Mouse (Mus musculus) limb, embryonic 11.5 days (tissue): ENCODE data around the gene Dbnl. TPM values are rescaled to one million over a fixed set of nuclear protein-coding genes. Genes with fewer than 3 reads are reported as not detected.
A peak's percentile ranks its signal among the peaks of the same experiment; 100 is the strongest.

Source experiments
- ATAC-seq: fragments of 200-750 bp; cut with Nextera tagmentation; 2 replicates; pipeline ENCODE4 v1.8.0; 2017; ENCODE audit warnings: low read depth; ENCODE audit not compliant: insufficient number of reproducible peaks, low FRiP score, low TSS enrichment
- DNase-seq: peaks from one replicate; pipeline ENCODE4 v3.0.0-alpha.2; 2015; ENCODE audit warnings: low spot score
- H3K27ac ChIP-seq: fragments of 300-500 bp; sonication (generic); replicated peaks from 2 replicates; pipeline ENCODE4 v1.5.1; 2014; ENCODE audit warnings: low read depth, mild to moderate bottlenecking, low read length
- H3K27me3 ChIP-seq: fragments of 300-500 bp; sonication (generic); 2 replicates; pipeline ENCODE4 v1.6.1; 2014; ENCODE audit warnings: mild to moderate bottlenecking, low read length, mixed read lengths; ENCODE audit not compliant: control insufficient read depth, insufficient read depth
- H3K36me3 ChIP-seq: fragments of 300-500 bp; sonication (generic); 2 replicates; pipeline ENCODE4 v1.6.1; 2014; ENCODE audit warnings: mild to moderate bottlenecking, low read length, moderate library complexity, mixed read lengths; ENCODE audit not compliant: control insufficient read depth, insufficient read depth
- H3K4me1 ChIP-seq: fragments of 300-500 bp; sonication (generic); 2 replicates; pipeline ENCODE4 v1.6.1; 2014; ENCODE audit warnings: low read length, mixed read lengths; ENCODE audit not compliant: control insufficient read depth, insufficient read depth
- H3K4me2 ChIP-seq: fragments of 300-500 bp; sonication (generic); 2 replicates; pipeline ENCODE4 v1.6.1; 2014; ENCODE audit warnings: low read depth, mild to moderate bottlenecking, moderate library complexity; ENCODE audit not compliant: severe bottlenecking
- H3K4me3 ChIP-seq: fragments of 300-500 bp; sonication (generic); 2 replicates; pipeline ENCODE4 v1.5.1; 2014; ENCODE audit warnings: low read depth, low read length
- H3K9ac ChIP-seq: fragments of 300-500 bp; sonication (generic); 2 replicates; pipeline ENCODE4 v1.6.1; 2014; ENCODE audit warnings: mild to moderate bottlenecking, low read length
- H3K9me3 ChIP-seq: fragments of 300-500 bp; sonication (generic); 2 replicates; pipeline ENCODE4 v1.6.1; 2016; ENCODE audit warnings: low read length; ENCODE audit not compliant: control insufficient read depth
- WGBS: fragments of 180-500 bp; shearing (Covaris S2); extraction: QIAGEN DNeasy Blood & Tissue Kit; methylation state at CpG from one replicate; pipeline ENCODE4 v1.1.7; 2014; 5-methylcytosine and 5-hydroxymethylcytosine counted together
- polyA plus RNA-seq: library from polyadenylated mRNA; unstranded; fragments of >200 nt; fragmentation: Nextera tagmentation; extraction: Ambion mirVana; gene quantifications from 2 replicates; pipeline ENCODE4 v1.2.1, GENCODE M21; 2014

The Dbnl gene
- polyA plus RNA-seq, 1 experiment from 2014 or later, result 127 TPM

DNA sequence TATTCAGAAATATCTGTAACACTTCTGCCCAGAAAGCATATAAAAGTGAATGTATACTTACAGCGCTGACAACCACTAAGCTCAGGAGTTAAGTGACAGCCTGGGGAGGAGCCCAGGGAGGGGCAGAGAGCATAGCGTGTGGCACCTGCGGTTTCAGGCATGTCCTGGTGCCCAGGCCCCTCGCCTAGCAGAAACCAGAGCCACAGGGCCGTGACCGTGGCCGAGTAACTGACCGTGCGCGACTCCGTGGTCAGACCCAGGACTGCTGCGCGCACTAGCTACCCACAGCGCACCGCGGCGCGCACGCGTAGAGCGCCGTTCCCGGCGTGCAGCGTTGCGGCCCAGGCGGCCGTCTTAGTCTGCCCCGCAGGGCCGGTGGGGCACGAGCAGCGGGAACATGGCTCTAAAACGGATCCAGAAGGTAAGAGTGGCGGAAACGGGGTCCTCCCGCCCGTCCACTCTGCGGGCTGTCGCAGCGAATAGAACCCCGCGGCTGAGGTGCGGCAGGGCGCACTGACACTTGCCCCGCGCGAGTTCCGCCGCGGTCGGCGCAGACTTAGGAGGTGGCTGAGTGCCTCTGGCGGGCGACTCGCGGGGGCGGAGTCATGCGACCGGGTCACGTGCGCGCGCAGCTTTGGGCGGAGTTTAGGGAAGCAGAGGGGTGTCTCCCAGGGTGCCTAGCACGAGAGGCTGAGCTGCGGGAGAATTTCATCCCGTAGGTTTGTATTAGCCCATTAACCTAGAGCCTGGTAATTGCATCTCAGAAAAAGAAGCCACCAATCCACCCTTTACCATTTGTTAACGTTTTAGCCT lies 26.3 kb upstream of the Dbnl start, which contains the start of gene Urgcp:
Gene Urgcp, minus strand, starts transcription at position 557 of the 813 bp plus-strand sequence.
- Histone ChIP-seq H3K27me3 (no peaks in the 10 kb centered on the region), H3K9ac (peak within 1 kb of the TSS; percentile 61), H3K4me2 (peak within 1 kb of the TSS; percentile 76), H3K9me3 (no peaks in the 10 kb centered on the region), H3K4me3 (peak within 1 kb of the TSS; percentile 67), H3K27ac (peak within 1 kb of the TSS; percentile 90), H3K36me3 (no peaks in the 10 kb centered on the region), H3K4me1 (no peaks in the 10 kb centered on the region)
- DNase-seq, result peak; percentile 99
- under 1% methylated on average over 68 of the region's 68 CpGs for WGBS
- ATAC-seq, result peak; percentile 99

DNA sequence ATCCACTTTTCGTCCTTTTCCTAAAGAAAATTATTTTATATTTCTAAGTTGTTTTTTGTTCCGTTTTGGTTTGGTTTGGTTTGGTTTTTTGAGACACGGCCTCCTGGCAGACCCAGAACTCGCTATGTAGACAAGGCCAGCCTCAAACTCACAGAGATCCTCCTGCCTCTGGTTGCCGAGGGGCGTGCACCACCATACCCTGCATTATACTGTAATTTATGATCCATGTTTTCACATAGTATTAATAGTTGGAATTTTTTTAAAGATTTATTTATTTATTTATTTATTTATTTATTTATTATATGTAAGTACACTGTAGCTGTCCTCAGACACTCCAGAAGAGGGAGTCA lies 25.7 kb upstream of the Dbnl start:
- H3K27ac ChIP-seq, result no peak overlapping the region
- H3K4me2 ChIP-seq, result peak overlapping the region; percentile 76
- no peaks in the 10 kb centered on the region for H3K4me1 ChIP-seq
- 20% methylated on average over 6 of the region's 6 CpGs for WGBS
- H3K27me3 ChIP-seq, result no peaks in the 10 kb centered on the region
- peak overlapping the region; percentile 67 for H3K4me3 ChIP-seq
- no peaks in the 10 kb centered on the region for H3K36me3 ChIP-seq
- H3K9me3 ChIP-seq, result no peaks in the 10 kb centered on the region
- H3K9ac ChIP-seq, result no peak overlapping the region
- DNase-seq (peak; percentile 35), ATAC-seq (0 out of 2 replicates have a peak, but pooled peaks have one; percentile 41)

DNA sequence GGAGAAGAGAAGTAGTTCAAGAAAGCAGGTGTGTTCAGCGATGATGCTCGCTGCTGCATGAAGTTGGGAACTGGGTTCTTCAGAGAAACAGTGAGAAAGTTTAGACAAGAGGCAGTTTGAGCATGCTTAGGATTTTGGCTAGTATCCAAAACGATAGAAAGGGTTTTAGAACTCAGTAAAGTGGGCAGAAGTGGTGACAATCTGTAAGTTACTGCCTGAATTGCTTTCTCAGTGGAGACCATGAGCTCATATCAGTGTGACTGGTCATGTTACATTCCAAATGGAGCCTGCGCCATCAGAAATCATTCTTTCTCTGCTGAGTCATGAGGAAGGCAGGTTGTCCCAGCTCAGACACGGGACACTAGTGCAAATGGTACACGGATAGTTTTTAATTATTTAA lies 22.3 kb upstream of the Dbnl start:
- 89% methylated on average over 6 of the region's 6 CpGs for WGBS
- DNase-seq, result no peak

DNA sequence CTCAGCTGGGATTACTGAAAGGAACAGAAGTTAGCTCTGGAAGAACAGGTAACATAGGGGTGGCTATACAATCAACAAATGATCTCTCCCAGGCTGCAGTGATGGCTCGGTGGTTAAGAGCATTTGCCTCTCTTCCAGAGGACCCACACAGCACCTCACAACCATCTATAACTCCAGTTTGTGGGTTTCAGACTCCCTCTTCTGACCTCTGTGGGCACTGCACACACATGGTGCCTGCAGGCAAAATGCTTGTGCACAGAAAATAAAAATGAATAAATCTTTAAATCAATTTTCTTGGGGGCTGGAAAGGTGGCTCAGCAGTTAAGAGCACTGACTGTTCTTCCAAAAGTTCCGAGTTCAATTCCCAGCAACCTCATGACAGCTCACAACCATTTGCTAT lies 9.8 kb upstream of the Dbnl start:
- H3K9me3 ChIP-seq, result no peaks in the 10 kb centered on the region
- no peak for ATAC-seq
- H3K4me1 ChIP-seq, result no peaks in the 10 kb centered on the region
- H3K4me3 ChIP-seq, result no peak overlapping the region
- H3K27ac ChIP-seq, result no peak overlapping the region
- H3K27me3 ChIP-seq, result no peaks in the 10 kb centered on the region
- H3K9ac ChIP-seq, result no peak overlapping the region
- WGBS, result 79% methylated on average over 2 of the region's 2 CpGs
- H3K4me2 ChIP-seq, result no peak overlapping the region
- no peak for DNase-seq
- no peaks in the 10 kb centered on the region for H3K36me3 ChIP-seq

More for the DNA sequence above, 22.3 kb upstream of the Dbnl start:
- Histone ChIP-seq H3K27me3 (no peaks in the 10 kb centered on the region), H3K4me3 (no peak overlapping the region), H3K9me3 (no peaks in the 10 kb centered on the region), H3K4me2 (no peak overlapping the region), H3K9ac (no peak overlapping the region), H3K27ac (no peak overlapping the region), H3K36me3 (no peaks in the 10 kb centered on the region; the same call in 1 of the 2 replicates), H3K4me1 (no peaks in the 10 kb centered on the region)
- no peak for ATAC-seq

DNA sequence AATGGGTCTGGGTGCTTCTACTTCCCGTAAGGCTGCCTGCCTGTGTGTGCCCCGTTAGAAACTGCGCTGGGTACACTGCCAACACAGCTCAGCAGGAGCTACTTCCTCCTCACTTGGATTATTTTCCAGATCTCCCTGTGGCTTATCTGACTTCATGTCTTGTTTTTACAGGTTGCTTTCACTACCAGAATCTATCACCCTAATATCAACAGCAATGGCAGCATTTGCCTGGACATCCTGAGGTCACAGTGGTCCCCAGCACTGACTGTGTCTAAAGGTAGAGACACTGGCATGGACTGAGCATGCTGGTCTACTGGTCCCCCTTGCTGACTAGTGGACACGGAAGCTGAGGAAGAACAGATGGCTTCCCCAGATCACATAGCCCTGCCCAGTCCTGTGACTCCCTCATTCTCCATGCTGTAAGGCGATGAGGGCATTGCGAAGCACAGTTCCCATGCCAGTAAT lies 8.2 kb upstream of the Dbnl start:
- DNase-seq, result no peak
- no peaks in the 10 kb centered on the region for H3K9me3 ChIP-seq
- 90% methylated on average over 6 of the region's 6 CpGs for WGBS
- no peaks in the 10 kb centered on the region for H3K36me3 ChIP-seq
- H3K27me3 ChIP-seq, result no peaks in the 10 kb centered on the region
- no peak overlapping the region for H3K4me3 ChIP-seq
- no peaks in the 10 kb centered on the region for H3K4me1 ChIP-seq
- no peak overlapping the region for H3K4me2 ChIP-seq
- H3K9ac ChIP-seq, result no peak overlapping the region
- ATAC-seq, result no peak
- H3K27ac ChIP-seq, result no peak overlapping the region

DNA sequence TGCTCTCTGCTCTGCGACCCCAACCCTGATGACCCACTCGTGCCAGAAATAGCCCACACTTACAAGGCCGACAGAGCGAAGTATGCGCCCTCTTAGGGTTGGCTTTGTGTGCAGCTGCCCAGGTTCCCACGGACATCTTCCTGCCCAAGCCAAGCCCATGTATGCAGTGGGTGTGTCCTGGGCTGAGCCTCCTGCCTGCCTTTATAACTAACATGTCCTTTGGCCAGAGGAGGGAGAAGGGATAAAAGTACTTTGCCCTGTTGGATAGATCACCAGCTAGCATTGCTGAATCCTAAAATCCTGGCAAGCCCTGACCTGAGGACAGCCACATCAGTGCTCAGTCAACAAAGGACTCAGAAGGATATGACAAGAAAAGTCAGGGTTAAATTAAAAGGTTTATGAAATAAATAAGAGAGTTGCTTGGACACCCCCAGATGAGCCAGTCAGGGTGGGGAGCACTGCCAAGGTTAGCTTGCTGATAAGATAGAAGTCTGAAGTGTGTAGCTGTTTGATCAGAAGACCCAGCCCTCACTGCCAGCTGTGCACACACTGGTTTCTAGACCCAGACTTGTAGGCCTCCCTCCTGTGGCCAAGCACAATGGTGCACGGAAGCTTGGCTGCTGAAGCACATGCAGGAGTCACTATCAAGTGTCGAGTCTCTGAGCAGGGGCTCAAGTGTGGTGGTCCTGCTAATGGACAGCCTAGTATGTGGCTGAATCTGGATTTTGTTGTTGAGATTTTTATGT lies 5.9 kb upstream of the Dbnl start:
- 78% methylated on average over 8 of the region's 8 CpGs for WGBS

DNA sequence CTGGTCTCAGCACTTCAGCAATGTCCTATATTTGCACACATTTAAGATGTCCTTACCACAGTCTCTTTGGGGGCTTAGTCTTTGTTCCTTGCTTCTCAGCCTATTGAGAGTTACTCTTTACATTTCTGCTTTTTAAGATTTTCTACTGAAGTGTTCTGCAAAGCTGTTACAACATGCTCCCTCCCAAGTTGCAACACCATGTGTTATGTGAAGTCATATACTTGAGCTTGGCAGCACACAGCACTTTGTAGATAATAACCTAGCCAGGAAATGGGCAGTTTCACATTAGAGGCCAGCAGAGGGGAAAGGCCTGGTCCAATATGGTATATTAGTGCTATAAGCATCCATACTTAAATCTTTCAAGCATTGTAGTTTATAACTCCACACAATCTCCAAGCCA lies 2.6 kb upstream of the Dbnl start:
- H3K9ac ChIP-seq, result no peak overlapping the region
- peaks cover 3% of the 10 kb centered on the region; the same call in 1 of the 2 replicates for H3K4me1 ChIP-seq
- no peaks in the 10 kb centered on the region; the same call in 1 of the 2 replicates for H3K36me3 ChIP-seq
- H3K4me2 ChIP-seq, result no peak overlapping the region
- no peaks in the 10 kb centered on the region for H3K27me3 ChIP-seq
- no peaks in the 10 kb centered on the region for H3K9me3 ChIP-seq
- no peak overlapping the region for H3K4me3 ChIP-seq
- no peak for ATAC-seq
- H3K27ac ChIP-seq, result no peak overlapping the region
- DNase-seq, result no peak

More for the DNA sequence above, 5.9 kb upstream of the Dbnl start:
- Histone ChIP-seq H3K4me2 (no peak overlapping the region), H3K27me3 (no peaks in the 10 kb centered on the region), H3K36me3 (no peaks in the 10 kb centered on the region), H3K9ac (no peak overlapping the region), H3K9me3 (no peaks in the 10 kb centered on the region), H3K4me1 (no peaks in the 10 kb centered on the region), H3K4me3 (no peak overlapping the region), H3K27ac (no peak overlapping the region)
- no peak for DNase-seq
- ATAC-seq, result no peak

DNA sequence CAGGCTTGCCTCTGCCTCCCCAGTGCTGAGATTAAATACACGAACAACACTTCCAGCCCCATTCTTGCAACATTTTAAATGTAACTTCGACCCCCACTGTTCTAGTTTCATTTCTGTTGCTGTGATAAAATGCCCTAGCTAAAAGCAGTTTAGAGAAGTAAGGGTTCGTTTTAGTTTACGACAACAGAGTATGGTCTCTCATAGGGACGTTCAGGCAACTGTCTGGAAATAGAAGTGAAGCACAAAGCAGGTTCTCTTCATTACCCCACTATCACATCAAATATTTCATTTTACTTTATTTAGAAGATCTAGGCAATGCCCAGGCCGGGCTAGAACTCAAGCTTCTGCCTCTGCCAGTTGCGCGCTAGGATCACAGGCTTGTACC lies 625 bp upstream of the Dbnl start:
- Histone ChIP-seq H3K27ac (peak overlapping the region; percentile 77), H3K9ac (peak overlapping the region; percentile 81), H3K9me3 (no peaks in the 10 kb centered on the region), H3K4me3 (peak overlapping the region; percentile 74), H3K4me2 (peak overlapping the region; percentile 80), H3K4me1 (peaks cover 3% of the 10 kb centered on the region; the same call in 1 of the 2 replicates), H3K36me3 (peaks cover 7% of the 10 kb centered on the region; the same call in 1 of the 2 replicates), H3K27me3 (no peaks in the 10 kb centered on the region)
- 36% methylated on average over 8 of the region's 8 CpGs for WGBS
- no peak for DNase-seq
- ATAC-seq, result no peak
